Mouse (Mus musculus): ENCODE results near the gene Igsf3.

The Igsf3 gene

DNA sequence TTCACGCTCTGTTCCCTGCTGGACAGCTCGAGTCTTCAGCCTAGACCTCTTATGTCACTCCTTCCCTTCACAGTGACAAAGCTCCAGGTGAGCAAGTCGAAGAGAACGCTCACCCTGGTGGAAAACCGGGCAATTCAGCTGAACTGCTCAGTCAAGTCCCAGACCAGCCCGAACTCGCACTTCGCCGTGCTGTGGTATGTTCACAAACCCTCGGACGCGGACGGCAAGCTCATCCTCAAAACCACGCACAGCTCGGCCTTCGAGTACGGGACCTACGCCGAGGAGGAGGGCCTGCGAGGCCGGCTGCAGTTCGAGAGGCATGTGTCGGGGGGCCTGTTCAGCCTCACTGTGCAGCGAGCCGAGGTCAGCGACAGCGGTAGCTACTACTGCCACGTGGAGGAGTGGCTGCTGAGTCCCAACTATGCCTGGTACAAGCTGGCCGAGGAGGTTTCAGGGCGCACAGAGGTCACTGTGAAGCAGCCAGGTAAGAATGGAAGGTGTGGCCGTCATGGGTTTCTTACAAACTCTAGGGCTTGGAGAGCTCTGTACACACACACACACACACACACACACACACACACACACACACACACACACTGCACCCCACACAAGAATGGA lies 74.0 kb downstream of the Igsf3 start:
- no peak for DNase-seq (ENCODE audit: low spot score)

DNA sequence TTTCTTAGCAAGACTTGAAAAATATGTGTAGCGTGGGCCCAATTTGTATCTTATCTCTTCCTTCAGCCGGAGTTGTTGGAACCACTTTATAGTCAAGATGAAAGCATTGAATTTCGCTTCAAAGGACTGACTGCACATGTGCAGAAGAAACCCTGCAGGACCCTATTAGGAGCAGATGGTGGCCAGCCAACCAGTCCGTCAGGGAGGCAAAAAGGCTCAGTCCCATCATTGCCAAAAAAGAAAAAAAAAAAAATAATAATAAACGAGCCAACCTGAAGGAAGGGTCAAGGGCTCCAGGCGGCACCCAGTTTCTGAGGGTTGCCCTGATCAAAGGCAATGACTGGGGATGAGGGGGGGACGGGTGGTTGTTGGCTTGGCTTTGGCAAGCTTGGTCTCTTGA lies 83.7 kb downstream of the Igsf3 start:
- no peak for DNase-seq (ENCODE audit: low spot score)

DNA sequence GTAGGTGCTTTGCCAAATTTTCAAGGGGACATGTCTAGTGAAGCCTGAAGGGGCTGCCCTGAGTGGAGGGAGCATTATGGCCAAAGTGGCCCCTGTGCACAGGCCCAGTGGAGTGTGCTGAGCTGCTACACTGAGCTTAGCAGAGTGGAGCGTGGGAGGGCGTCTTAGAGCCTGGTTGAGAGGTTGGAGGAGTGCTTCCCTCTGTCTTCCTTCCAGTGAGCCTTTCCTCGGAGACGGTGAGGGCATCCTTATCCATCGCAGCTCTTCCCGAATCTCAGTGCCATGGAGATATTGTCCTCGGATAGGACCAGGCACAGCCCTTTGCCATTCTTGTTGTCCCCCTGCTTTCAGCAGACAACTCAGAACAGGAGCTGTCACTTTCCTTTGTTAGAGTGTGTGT lies 84.2 kb downstream of the Igsf3 start:
- DNase-seq (ENCODE audit: low spot score), result no peak

DNA sequence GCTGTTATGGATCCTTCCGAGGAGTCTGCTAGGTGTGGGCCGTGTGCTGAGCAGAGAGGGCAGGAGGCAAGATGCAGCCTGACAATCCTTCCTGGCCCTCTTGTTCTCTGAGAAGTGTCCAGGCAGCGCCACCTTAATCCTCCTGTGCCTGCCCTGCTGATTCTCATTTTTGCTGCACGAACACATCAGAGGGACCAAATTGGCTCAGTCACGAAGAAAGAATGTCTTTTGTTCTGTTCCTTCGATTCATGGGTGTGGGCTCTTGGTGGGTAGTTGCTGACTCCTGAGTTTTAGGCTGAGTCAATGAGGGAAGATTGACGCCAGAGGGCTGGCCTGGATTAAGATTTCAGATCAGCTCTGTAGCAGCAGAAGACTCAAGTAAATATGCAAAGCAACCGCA lies 84.9 kb downstream of the Igsf3 start:
- no peak for DNase-seq (ENCODE audit: low spot score)

DNA sequence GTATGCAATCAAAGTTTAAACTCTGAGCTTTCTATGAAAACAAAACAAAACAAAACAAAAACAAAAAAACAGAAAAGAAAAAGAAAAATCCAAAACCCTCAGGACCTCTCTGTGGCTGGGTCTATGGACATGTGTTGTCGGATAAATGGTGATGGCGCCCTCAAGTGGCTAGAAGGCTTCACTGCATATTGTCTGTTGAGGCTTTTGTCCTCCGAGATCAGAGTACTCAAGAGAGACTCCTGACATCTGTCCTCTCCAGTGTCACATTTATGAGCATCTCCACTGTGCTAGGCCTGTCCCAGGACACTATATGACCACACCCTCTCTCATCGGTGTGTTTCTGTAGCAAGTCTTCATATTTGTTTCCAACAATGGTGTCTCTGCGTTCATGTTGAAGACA lies 85.4 kb downstream of the Igsf3 start:
- peak; percentile 46 for DNase-seq (ENCODE audit: low spot score)

DNA sequence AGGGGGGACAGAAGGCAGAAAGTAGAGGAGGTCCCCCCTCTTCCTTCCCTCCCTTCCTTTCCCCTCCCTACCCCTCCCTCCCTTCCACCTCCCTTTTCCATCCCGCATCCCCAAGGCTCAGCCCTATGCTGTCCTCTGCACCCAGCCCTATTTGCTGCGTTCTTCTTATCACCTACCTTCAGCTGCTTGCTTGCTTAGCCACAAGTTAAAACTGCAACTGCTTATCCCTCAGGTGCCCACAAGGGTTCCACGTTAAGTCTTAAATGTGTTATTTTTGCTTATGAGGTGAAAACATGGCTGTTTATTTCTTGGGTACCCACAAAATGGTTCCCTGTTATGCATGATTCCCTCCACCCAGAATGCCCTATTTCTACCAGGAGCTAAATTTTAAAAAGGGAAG lies 86.6 kb downstream of the Igsf3 start:
- DNase-seq (ENCODE audit: low spot score), result no peak

DNA sequence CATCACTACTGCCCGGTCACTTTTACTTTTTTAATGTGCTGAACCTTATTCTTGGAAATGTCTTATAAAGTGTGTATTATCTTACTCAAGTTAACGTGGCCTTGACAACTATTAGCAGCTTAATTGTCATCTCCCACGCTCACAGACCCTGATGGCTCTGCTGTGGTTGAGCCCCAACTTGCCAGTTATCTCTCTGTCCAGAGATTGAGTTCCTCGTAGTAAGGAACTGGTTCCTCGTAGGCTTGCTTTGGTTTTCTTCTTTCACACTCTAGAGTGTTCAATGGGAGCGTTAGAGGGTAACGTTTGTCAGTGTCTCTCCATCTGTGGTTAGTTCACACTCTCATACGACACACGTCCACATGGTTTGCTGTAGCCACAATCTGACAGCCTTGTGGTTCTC lies 92.8 kb downstream of the Igsf3 start:
- DNase-seq (ENCODE audit: low spot score), result no peak

DNA sequence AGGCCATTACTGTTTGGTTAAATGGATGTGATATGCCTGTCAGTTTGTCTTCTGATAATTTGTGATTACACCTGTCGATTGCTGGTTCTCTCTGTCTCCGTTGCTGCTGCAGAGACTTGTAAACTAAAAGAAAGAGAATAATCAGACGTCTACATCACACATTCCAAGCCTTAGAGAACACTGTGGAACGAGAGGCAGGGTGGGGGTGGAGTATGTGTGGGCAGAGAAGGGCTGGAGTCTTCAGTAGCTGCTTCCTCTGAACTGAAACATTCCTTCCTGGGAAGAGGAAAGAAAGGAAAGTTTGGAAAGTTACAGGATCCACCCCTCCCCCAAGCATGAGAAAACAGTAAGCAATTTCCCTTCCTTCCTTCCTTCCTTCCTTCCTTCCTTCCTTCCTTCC lies 95.0 kb downstream of the Igsf3 start:
- no peak for DNase-seq (ENCODE audit: low spot score)

DNA sequence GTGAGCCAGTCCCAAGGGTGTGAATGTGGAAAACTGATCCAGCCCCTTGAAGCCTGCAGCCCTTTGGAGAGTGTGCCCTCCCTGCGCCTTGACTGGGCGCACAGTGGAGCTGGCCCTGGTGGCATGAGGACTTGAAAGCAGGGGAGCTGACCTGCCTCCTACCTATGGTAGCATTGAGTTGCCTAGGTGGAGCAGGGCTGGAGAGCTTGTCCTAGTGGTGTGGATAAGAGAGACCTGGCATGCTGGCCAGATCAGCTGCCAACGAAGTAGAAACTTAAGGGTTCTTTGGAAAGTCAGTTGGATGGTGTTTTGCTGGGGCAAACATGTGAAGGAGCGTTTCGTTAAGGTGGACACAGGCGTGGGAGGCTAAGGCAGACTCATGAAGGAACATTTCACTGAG lies 105.1 kb downstream of the Igsf3 start:
- no peak for DNase-seq (ENCODE audit: low spot score)

DNA sequence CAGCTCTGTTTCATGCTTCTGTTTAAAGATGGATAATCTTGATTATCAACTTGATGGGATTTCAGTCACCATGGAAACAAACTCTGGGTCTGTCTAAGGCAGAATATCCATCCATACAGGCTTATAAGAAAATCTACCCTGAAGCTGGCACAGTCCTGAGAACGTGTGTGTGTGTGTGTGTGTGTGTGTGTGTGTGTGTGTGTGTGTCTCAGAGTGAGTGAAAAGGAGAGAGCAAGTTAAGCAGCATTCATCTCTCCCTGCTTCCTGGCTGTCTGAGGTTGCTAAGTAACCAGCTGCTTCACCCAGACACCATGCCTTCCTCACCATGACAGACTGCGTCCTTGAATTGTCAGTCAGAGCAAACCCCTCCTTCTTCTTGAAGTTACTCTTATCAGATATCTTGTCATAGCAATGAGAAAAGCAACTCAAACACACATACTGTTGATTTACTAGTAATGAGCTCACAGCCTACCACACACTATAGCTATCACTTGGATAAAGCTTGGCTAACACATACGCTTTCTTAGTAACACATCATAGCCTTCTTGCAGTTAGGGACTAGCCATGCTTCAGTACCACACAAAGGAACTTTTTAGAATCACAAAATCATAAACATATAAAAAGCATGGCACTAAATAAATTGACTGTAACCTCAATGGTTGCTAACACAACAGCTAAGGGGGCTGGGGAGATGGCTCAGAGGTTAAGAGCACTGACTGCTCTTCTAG lies 106.5 kb downstream of the Igsf3 start:
- no peak for DNase-seq (ENCODE audit: low spot score)

DNA sequence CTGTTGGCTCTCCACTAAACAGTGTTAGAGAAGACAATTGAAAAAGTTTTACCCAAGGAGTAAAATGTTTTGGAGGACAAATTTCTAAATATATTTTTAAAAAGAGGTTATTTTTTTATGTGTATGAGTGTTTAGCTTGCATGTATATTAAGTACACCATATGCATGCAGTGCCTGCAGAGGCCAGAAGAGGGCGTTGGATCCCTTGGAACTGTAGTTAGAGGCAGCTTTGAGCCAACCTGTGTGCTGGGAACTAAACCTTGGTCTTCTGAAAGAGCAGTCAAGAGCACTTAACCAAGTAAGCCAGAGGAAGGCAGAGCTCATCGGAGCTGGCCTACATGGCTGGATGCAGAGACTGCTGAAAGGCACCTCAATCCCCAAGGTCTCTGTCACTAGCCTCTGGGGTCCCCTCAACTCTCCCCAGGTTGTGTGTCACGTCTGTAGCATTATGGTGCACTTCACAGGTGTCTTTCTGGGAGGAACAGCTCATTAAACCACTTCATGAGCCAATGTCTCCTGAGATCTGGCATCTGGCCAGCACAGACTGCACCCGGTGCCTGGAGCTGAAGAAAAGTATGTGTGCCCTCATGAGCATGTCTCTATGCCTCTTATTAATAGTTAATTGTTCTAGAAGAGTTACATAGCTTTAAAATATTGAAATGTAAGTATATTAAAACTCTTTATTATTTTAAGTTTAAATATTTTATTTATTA lies 109.3 kb downstream of the Igsf3 start:
- no peak for DNase-seq (ENCODE audit: low spot score)

DNA sequence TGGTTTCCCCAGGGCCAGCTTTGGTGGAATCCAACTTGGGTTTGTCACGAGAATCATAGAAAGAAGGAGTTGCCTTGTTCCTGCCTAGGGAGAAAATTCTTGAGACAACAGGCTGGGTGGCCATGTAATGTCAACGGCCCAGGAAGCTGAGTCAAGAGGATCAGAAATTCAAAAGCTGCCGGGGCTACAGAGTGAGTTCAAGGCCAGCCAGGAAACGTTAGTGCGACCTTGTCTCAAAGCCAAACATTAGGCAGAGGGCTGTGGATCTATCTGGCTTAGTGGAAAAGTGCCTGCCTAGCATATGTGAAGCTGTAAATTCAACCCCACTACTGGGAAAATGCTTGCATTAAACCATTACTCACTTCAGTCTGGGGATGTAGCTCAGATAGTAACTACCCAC lies 110.6 kb downstream of the Igsf3 start:
- no peak for DNase-seq (ENCODE audit: low spot score)

DNA sequence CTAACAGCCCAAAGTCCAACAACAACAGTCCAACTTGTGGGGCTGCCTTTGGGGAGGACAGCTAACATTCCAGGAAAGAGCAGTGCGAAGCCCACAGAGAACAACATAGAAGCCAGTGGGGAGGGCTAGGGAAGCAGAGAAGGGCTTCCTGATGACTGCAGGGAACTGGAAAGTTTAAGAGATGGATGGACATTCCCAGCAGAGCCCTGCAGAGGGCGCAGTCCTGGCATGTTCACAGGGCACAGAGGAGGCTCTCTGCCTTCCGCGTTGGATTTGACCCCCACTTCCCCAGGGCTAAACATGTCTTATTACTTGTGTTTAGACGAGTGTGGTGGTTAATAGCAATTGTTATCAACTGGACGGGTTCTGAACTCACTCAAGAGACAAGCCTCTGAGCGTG lies 111.3 kb downstream of the Igsf3 start:
- no peak for DNase-seq (ENCODE audit: low spot score)

DNA sequence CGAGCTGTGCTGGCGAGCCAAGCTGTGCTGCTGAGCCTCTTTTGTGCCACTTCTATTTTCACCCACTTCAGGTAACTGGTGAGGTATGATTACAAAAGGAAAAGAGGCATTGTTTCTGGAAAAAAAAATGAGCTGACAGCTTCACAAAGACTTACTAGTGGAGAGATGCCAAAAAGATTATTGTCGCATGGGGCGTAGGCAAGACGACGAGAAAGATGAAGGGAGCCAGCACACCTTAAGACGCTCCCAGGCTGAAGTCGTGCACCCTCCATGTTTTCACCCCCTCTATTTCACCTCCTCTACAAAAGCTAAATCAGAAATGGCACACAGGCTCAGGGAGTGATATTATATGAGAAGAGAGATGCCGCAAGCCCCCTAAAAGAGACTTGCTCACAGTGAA lies 113.6 kb downstream of the Igsf3 start:
- DNase-seq (ENCODE audit: low spot score), result no peak

DNA sequence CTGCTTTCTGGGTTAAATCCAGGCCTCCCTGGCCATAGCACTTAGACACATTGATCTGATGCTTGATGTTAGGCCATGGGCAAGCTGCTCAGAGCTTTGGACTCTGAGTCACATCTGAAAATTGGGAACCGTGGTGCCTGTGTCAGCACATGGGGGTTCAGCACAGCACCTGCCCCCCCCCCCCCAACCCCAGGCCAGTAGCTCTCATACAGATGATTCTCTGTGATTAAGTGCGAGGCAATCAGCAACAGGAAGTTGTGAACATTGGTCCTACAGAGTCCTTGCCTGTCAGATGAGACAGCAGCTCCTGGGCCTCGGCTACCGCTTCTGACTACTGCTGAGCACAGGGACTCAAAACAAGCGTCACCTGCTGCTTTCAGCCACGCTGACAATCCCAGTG lies 116.0 kb downstream of the Igsf3 start:
- DNase-seq (ENCODE audit: low spot score), result no peak

DNA sequence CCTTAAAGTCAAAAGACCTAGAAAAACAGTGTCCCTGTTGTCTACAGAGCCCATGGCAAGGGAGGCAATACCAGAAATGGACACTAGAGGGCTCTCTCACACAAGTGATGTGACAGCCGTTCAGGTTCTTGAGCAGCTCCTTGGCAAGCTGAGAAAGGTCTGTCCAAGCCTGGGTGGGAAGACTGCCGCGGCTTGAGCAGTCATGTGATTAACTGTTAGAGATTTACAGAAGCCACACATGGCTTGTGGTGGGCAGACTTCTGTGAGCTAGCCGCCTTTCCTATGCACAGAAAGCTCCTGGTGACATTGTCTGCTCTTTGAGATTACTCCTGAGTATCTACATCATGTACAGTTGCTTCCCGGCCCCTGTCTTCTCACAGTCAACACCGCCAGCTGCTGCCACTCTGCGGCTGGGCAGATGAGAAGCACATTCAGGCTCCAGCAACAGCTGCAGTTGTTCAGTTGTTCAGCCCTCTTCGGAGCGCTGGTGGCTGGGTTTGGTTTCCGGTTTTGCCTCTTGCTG lies 117.1 kb downstream of the Igsf3 start:
- DNase-seq (ENCODE audit: low spot score), result peak; percentile 73

DNA sequence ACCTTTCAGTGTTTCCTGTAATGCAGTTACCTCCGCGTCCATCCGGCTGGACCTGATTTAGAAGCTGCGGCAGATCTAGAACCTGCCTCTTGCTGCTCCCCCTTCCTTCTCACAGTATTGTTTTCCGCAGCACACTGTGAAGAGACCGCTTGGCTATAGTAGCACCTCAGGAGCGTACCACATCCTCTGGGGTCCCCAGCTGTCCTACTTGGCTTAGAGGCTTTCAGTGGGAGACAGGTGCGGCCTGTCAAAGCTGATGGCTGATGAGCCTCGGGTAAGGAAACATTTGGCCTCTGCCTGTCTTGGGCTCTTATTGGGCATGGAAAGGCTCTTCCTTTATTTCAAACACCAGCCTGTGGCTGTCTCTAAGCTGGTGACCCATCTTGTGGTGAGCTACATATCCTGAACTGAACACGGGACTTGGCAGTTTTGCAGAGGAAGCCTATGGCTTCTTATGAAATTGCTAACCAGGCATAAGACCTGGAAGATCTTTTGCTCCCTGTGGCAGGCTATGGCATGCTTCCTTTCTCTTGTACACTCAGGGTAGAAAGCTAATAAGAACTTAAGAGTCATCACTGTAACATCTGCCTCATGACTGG lies 120.6 kb downstream of the Igsf3 start:
- DNase-seq (ENCODE audit: low spot score), result no peak

DNA sequence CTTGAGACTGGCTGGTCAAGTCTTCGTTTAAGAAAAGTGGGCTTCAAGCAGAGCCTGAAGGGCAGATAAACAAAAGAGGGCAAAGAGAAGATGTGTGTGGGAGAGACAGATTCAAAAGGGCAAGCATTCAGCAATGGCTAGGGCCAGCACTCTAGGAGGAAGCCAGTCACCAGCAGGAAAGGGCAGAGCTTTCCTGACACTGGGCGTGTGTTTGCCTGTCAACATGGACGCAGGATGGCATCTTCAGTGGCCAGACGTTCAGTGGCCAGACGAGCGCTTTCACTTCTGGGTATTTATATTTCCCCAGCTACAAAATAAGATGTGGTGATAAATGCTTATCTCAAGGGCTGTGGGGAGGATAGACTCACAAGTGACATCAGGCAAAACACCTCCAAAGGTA lies 123.0 kb downstream of the Igsf3 start:
- DNase-seq (ENCODE audit: low spot score), result no peak

DNA sequence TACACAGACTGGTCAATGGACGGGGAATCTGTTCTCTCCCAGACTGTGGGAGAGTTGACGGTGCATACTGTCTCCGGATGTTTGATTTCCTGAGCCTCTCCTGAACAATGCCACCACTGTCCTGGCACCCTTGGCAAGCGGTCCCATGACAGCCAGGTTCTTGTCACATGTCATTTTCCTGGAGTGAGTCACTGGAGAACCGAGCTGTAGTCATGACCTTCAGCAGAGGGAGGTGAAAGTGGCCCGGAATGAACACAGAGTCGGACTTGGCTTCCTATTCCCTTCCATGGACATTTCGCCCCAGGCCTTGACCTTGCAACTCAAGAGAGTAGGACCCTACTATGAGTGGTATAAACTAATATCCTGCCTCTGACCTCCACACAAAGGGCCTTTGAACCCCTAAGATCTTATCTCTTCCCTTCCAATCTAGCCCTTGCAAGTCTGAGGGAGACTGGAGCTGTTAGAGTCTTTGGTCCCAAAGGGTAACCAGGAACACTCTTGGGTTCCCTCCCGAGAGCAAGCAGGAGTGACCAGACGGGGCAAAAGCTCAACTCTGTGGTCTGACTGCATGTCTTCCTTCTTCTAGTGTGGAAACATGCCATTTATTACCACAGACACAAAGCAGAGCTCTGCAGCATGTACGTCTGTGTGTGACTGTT lies 123.6 kb downstream of the Igsf3 start:
- no peak for DNase-seq (ENCODE audit: low spot score)

DNA sequence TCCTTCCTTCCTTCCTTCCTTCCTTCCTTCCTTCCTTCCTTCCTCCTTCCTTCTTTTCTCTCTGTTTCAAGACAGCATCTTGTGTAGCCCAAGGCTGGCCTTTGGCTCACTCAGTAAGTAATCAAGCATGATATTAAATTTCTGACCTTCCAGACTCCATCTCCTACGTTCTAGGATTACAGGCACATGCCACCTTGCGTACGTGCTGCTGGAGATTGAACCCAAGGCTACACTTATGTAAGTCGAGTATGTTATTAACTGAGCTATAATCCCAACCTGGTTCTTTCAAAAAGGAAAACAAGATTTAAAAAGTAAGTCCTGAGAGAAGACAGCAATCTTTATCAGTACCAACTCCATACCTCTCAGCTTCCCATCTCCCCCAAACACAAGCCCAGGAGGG lies 124.7 kb downstream of the Igsf3 start:
- no peak for DNase-seq (ENCODE audit: low spot score)

DNA sequence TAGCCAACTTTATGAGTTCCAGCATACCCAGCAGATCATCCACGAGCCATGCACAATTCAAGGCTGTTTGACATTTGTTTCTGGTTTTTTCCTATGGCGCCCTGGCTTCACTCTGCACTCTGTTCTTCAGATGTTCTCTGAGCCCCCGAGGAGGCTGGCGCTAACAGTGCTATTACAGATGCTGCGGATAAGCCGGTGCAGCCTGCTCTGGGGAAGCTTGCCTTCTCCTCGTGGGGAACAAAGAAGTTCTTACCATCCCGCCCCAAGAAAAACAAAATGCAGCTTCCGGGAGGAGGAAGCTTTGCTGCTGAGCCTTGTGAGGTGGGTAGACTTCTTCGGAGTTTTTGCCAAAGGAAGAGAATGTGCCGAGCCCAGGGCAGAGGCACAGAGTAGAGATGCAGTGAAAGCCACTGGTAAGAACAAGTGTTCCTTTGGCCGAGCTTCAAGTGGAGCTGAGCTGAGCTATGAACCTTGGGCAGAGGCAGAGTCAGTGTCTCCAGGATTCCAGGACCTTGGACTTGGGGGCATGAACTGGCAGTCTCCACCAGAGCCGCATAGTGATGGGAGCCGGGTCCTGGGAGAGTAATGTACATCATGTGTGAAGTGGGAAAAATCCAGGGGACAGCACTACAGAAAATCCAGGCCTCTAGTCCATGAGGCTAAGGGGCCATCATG lies 125.3 kb downstream of the Igsf3 start:
- DNase-seq (ENCODE audit: low spot score), result no peak

DNA sequence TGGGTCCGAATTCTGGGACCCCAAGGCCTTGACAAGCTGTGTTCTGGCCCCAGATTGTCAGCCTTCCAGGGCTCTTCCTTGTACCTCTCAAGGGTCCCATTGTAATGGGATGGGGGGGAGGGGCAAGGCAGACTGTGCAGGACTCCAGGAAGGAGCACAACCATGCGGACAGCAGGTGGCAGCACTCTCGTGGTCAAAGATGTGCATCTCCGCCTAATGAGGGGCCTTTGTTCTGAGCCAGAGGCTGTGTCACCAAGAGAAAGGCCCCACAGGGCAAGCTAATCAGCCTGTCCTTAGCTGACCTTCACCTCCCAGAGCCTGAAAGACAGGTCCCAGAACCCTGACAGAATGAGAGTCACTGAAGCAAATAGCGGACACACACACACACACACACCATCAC lies 129.3 kb downstream of the Igsf3 start:
- DNase-seq (ENCODE audit: low spot score), result peak; percentile 30

All from spleen, adult 12 weeks (tissue).